Mouse (Mus musculus) liver, postnatal 0 days (tissue): ENCODE measurements around the gene Rad54l.

ENCODE experiments used
- CTCF ChIP-seq: sonication (generic); IDR thresholded peaks from 2 replicates; pipeline ENCODE4 v1.5.1; 2016; ENCODE audit warnings: antibody characterized with exemption, low read depth
- EP300 ChIP-seq: IDR thresholded peaks from 2 replicates; pipeline ENCODE4 v1.6.1; 2016; ENCODE audit warnings: antibody characterized with exemption, low read depth, mild to moderate bottlenecking

GRCm38 (mm10) chr4:116151238-116151637, 27.7 kb upstream of the Rad54l start, which contains the start of gene Lurap1:
- TF ChIP-seq CTCF (no peak), EP300 (no peak)
